Mouse (Mus musculus) activated CD4-positive, CD25-positive, alpha-beta regulatory T cell, adult 4 months (primary cell): ENCODE data around the gene Zfyve9. TPM values are rescaled to one million over a fixed set of nuclear protein-coding genes. Genes with fewer than 3 reads are reported as not detected.

Experiments
- ATAC-seq: one replicate; pipeline ENCODE4 v1.8.0; 2017
- polyA plus RNA-seq, 2 experiments: library from polyadenylated mRNA; unstranded; fragments of 100-300 nt; shearing (Covaris generic); gene quantifications; one replicate each; pipeline ENCODE4 v1.2.1; 2017

The Zfyve9 gene
- polyA plus RNA-seq, 2 experiments from 2014 or later = 0.42 to 0.69 TPM

GRCm38 (mm10) chr4:108608651-108609050 is 171.9 kb downstream of the Zfyve9 start:
- no peak for ATAC-seq

- ATAC-seq = no peak
Measured at GRCm38 (mm10) chr4:108601870-108602269, 178.7 kb downstream of the Zfyve9 start.

DNA sequence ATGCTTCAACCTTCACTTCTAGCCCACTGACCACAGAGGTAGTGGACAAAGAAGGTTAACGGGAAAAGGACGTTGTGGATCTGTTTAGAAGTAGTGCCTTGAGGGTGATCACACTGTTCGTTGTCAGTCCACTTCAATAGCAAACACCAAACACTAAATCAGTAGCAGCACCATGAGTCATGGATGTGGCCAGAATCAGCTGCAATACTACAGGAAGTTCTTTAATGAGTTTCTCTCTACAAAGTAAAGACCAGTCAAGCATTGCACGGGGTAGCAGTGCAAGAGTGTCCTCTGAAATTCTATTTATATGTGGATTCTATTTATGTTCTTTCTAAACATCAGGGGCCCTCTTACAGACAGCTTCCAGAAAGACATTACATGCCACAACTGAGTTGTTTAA is 182.3 kb downstream of the Zfyve9 start:
- no peak for ATAC-seq

GRCm38 (mm10) chr4:108595785-108596184 is 184.8 kb downstream of the Zfyve9 start:
- ATAC-seq = no peak

GRCm38 (mm10) chr4:108593376-108593775 is 187.2 kb downstream of the Zfyve9 start:
- no peak for ATAC-seq

Other genes with a start within 250 kb of the Zfyve9 start
- gene Prpf38a, start 201.5 kb downstream of the Zfyve9 start, polyA plus RNA-seq = 10 to 100 TPM; 52.3 to 71.5 TPM
- gene Orc1, start 201.4 kb downstream of the Zfyve9 start, polyA plus RNA-seq = 1 to 10 TPM; 3.0 to 3.7 TPM
- gene Cc2d1b, start 160.9 kb downstream of the Zfyve9 start, polyA plus RNA-seq = 10 to 100 TPM; 23.4 to 34.7 TPM
- gene 3110021N24Rik, start 61.1 kb downstream of the Zfyve9 start, polyA plus RNA-seq = not detected
- 10 to 100 TPM; 72.3 to 73.4 TPM for gene Btf3l4, start 52.8 kb upstream of the Zfyve9 start, polyA plus RNA-seq
- gene Txndc12, start 53.8 kb upstream of the Zfyve9 start, polyA plus RNA-seq = 10 to 100 TPM; 58.5 to 69.9 TPM
- gene Kti12, start 67.0 kb upstream of the Zfyve9 start, polyA plus RNA-seq = 10 to 100 TPM; 12.7 to 13.4 TPM
- gene A730015C16Rik, start 67.8 kb upstream of the Zfyve9 start, polyA plus RNA-seq = under 1 TPM in 1 of 2 experiments, not detected in 1; 0.29 TPM
- not detected for gene Rab3b, start 98.3 kb upstream of the Zfyve9 start, polyA plus RNA-seq
- 10 to 100 TPM; 44.1 to 47.8 TPM for gene Nrd1, start 219.9 kb upstream of the Zfyve9 start, polyA plus RNA-seq